Mouse (Mus musculus) adipocyte (in vitro differentiated cells): ENCODE measurements around the gene Igfbpl1.

ENCODE experiments used
- DNase-seq: peaks from one replicate; pipeline ENCODE4 v3.0.0-alpha.2; 2016; ENCODE audit warnings: low spot score

Gene Igfbpl1

GRCm38 (mm10) chr4:45826275-45827040 is at the start of gene Igfbpl1:
TSS of gene Igfbpl1 (minus strand) at chr4:45826923.
- DNase-seq = no peak

- no peak for DNase-seq
Observed at GRCm38 (mm10) chr4:45872147-45872546, 45.4 kb upstream of the Igfbpl1 start.

GRCm38 (mm10) chr4:45869021-45869815 is 42.5 kb upstream of the Igfbpl1 start:
- no peak for DNase-seq

GRCm38 (mm10) chr4:45867416-45867815 is 40.7 kb upstream of the Igfbpl1 start:
- no peak for DNase-seq

- no peak for DNase-seq
Observed at GRCm38 (mm10) chr4:45861160-45861559, 34.4 kb upstream of the Igfbpl1 start.

- peak; percentile 81 for DNase-seq
Observed at GRCm38 (mm10) chr4:45855803-45856424, 29.2 kb upstream of the Igfbpl1 start.

GRCm38 (mm10) chr4:45853496-45854246 is 26.9 kb upstream of the Igfbpl1 start:
- DNase-seq = no peak

GRCm38 (mm10) chr4:45851640-45852051 is 24.9 kb upstream of the Igfbpl1 start:
- DNase-seq = peak; percentile 37

GRCm38 (mm10) chr4:45849419-45849818 is 22.7 kb upstream of the Igfbpl1 start:
- DNase-seq = no peak

GRCm38 (mm10) chr4:45848825-45849156 is 22.1 kb upstream of the Igfbpl1 start:
- no peak for DNase-seq

- DNase-seq = no peak
Observed at GRCm38 (mm10) chr4:45848109-45848824, 21.5 kb upstream of the Igfbpl1 start, which contains the start of gene Stra6l. TSS of gene Stra6l (plus strand) at chr4:45848664.

GRCm38 (mm10) chr4:45846263-45846662 is 19.5 kb upstream of the Igfbpl1 start:
- DNase-seq = no peak

GRCm38 (mm10) chr4:45844355-45844754 is 17.6 kb upstream of the Igfbpl1 start:
- peak; percentile 49 for DNase-seq

- no peak for DNase-seq
Observed at GRCm38 (mm10) chr4:45833461-45833860, 6.7 kb upstream of the Igfbpl1 start.

GRCm38 (mm10) chr4:45831996-45832395 is 5.3 kb upstream of the Igfbpl1 start:
- no peak for DNase-seq

- DNase-seq = no peak
Observed at GRCm38 (mm10) chr4:45829907-45830759, 3.4 kb upstream of the Igfbpl1 start.

- no peak for DNase-seq
Observed at GRCm38 (mm10) chr4:45824761-45825556, 1.8 kb downstream of the Igfbpl1 start.

GRCm38 (mm10) chr4:45824049-45824760 is 2.5 kb downstream of the Igfbpl1 start:
- no peak for DNase-seq
